Mouse (Mus musculus): ENCODE measurements at regions not wholly inside any gene's neighbourhood (a gene's known extent, or its start where the extent isn't known, plus 50 kb on each side); places are given as distances from the start of the nearest gene placed in this dataset.

DNA sequence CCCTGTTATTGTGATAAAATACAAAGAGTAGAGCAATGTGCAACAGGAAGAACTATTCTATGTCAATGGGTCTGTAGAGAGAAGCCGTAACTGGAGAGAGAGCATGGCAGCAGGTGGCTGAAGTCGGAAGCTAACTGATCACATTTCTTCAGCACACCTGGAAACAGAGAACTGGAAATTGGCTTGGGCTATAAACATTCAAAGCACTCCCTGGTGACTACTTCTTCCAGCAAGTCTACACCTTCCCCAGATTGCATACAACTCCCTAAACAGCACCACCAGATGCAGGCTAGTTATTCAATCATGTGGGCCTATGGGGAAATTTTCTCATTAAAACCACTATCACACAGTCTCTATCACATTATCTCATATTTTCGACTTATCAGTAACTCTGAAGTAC is 413.4 kb downstream of the Basp1 start:
- TF ChIP-seq POLR2A (IDR thresholded peaks at IDR 0.05; ENCODE audit: borderline replicate concordance, low read depth, low read length) (no peak), CTCF (IDR thresholded peaks at IDR 0.05; ENCODE audit: low read depth, low read length) (no peak)

All from bone marrow macrophage, adult 2 months (primary cell).